Mouse (Mus musculus): Measurements from ENCODE around the gene Lrp6.

- TF ChIP-seq CTCF (IDR thresholded peaks at IDR 0.05; ENCODE audit: insufficient read depth, low read length) (no peak), POLR2A (IDR thresholded peaks at IDR 0.05; ENCODE audit: borderline replicate concordance, extremely low read depth, low read depth, low read length) (no peak)
These were observed 45.1 kb upstream of the Lrp6 start for GRCm38 (mm10) chr6:134611896-134612295.

Measured in lung, adult 2 months (tissue).